Mouse (Mus musculus) liver, adult 2 months (tissue): Measurements from ENCODE around the gene Wdr48.

Experiments used
- CTCF ChIP-seq: fragments of 200-500 bp; IDR thresholded peaks from 2 replicates; pipeline ENCODE4 v1.5.1; 2011; ENCODE audit warnings: low read depth, low read length, control low read depth
- POLR2A ChIP-seq: fragments of 200-500 bp; IDR thresholded peaks from 2 replicates; pipeline ENCODE4 v1.6.1; 2011; ENCODE audit warnings: low read length, control low read depth; ENCODE audit not compliant: insufficient read depth; ENCODE audit errors: extremely low read depth

DNA sequence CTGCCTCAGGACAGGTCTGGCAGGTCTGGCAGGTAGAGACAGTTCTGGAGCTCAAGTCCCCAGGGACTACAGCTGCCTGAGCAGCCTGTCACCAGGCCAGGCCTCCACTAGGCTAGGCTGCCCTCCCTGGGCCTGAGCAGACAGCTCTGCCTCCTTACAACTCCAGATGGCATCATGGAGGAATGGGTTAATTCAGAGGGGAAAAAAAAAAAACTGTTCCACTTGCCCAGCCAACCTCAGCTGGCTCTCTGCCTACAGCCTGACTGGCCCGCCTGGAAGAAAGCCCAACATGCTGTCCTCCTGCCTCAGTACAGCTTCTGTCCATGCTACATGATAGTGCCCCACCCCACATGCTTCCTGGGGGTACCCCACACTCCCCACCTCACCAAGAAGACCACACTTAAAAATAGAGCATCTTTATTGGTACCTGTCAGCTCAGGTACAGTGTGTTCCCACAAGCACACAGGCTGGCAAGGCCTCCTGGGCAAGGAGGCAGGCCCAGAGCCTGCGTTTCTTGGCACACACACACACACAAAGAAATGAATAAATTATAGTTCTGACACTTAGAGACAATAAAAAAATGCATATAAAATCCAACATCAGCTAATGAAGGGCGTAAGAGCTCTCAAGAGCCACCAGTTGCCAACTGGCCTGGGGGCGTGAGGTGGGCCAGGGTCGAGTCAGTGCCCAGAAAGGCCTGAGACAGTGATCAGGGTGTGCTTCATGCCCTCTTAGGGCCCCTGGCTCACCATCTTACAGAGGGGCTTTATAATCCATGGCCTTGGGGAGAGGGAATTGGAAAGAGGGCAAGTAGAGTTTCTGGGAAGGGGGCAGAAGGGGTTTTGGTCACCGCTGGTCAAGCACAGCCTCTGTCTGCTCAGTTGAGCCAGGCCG, 76.3 kb downstream of the Wdr48 start:
- TF ChIP-seq POLR2A (no peak), CTCF (no peak)
